Mouse (Mus musculus) kidney, adult 8-10 months (tissue): ENCODE data around the gene Neurl4.
"Not testable (repeated sequence)": the region's sequence is repeated elsewhere in the genome, so short reads cannot be mapped to it uniquely, and the experiment has no call there.

Experiments
- DNase-seq, 2 experiments: peaks; one replicate each; pipeline ENCODE4 v3.0.0; 2022

Gene Neurl4

DNA sequence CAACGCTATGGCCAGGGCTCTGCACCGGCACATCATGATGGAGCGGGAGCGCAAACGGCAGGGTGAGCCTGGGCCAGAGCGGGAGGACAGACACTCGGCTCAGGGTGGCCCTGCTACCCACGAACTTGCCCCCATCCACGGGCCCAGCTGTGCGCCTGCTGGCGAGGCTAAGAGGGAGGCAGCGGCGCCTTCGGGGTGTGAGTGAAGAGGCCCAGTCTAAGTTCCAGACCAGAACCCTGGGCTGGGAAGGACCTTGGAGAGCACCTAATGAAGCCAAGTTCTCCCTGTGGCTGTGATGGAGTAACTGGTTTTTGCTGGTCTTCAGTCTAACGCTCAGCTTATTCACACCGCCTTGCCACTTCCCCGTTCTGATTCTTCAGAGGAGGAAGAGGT, 13.5 kb downstream of the Neurl4 start:
- DNase-seq = no peak

- DNase-seq = no peak
Observed at GRCm38 (mm10) chr11:69914917-69915430, 14.1 kb downstream of the Neurl4 start.

GRCm38 (mm10) chr11:69915667-69916627, 15.1 kb downstream of the Neurl4 start:
- DNase-seq = no peak

DNA sequence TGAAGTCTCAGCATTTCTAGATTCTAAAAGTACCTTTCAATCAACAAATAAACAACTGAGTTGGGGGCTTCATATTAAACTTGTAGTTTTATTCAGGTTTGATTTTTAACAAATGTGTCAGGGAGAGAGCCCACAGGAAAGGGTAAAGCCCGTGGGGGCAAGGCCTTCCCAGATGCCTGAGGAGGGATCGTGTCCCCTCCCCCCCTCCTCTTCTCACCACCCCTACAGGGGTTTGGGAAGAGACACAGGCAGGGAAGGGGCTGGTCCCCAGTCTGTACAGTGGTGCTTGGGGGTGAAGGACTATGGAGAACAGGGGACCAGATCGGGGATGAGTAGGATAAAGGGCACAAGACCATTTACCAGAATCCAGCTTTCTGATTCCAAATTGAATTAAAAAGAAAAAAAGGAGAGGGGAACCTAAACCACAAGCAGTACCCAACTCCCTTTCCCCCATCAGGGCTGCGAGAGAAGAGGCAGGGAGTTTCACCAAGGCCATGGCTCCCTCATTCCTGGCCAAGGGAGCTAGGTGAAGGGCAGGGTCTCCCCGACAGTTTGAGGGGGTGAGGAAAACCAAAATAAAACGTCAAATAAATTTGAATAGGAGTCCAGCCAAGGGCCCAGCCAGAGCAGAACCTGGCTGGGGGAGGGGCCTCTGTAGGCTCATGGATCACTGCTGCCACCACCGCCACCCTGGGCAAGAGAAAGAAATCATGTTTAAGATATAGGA, 15.9 kb downstream of the Neurl4 start:
- not testable (repeated sequence) for DNase-seq

GRCm38 (mm10) chr11:69917379-69917948, 16.6 kb downstream of the Neurl4 start:
- no peak for DNase-seq

- DNase-seq = no peak
Observed at GRCm38 (mm10) chr11:69918118-69918517, 17.2 kb downstream of the Neurl4 start.

DNA sequence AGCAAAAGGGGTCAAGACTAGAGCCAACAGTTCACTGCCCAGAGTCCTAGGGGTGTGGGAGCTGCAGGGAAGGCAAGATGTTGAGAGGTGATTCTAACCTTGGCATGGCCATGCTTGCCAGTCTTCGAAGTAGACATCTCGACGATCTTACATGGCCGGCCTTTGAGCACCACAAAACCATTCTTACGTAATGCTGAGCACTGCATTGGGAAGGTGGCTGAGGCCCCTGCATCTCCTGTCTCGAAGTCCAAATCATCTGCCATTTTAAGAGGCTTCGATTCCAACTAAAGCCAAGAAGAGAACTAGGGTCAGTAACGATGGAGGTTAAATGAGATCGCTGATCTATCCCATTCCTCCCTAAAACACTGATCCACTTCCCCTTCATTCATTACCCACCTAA, 18.2 kb downstream of the Neurl4 start:
- DNase-seq = no peak

DNA sequence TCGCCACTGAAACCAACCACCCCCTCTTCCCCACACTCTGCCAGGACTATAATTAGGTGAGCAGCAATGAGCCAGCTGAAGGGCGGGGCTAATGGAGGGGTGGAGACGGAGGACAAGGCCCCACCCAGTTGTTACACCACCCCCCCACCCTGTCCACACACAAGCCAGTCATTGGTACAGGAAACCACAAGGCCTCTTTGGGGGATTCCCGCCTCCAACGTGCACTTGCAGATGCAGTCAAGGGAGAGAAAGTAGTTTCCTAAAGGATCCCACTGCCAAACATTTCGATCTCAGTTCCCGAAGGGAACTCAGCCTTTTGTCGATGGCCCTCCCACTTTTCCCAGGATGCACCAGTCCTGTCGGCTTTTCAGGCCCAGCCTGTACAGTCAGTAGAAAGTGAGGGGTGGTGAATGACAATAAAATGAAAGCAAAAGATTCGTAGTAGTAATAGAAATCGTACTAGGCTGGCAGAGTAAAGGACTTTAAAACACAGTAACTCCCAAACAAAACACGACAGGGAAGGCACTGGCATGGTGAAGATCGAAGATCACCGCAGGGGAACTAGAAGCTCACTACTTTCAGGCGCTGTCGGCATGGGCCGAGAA, 18.9 kb downstream of the Neurl4 start:
- DNase-seq = peak; percentile 84 to 88

DNA sequence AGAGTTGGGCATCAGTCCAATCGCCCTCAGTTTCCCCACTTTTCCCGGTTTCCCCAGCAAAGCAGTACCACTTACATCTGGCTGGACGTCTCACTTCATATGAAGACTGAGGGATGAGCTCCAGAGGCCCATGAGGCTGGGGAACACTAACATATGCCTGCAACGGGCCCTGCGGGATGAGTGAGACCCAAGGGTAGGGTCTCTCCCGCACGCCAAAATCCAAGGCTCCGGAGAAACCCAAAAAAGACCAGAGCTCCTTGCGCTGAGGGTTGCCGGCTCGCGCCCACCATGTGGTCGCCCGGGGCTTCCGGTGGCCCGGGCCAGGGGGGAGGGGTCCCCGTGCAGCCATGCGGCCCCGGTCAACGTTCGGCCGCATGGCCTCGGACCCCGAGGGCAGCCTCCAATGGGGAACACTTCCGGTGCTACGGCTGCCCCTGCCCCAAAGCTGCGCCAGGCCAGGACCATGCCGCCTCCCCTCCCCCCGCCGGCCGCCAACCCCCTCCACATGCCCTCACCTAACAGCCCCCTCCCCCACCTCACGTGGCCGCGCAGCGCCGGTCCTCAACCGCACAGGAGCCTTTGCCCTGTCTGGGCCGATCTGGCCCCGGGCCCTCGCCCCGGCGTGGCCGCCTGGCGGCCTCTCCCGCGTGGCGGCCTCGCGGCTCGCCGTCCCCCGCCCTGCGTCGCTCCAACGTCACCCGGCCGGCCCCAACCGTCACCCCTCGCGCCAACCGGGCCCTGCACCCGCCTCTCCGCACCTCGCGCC, 19.6 kb downstream of the Neurl4 start:
- DNase-seq = no peak

GRCm38 (mm10) chr11:69921114-69922011, 20.5 kb downstream of the Neurl4 start, which contains the start of gene Eif5a:
Gene Eif5a, minus strand, starts transcription at chr11:69921958.
- peak; percentile 100 for DNase-seq

- DNase-seq = no peak
Observed at GRCm38 (mm10) chr11:69922012-69922756, 21.3 kb downstream of the Neurl4 start.

DNA sequence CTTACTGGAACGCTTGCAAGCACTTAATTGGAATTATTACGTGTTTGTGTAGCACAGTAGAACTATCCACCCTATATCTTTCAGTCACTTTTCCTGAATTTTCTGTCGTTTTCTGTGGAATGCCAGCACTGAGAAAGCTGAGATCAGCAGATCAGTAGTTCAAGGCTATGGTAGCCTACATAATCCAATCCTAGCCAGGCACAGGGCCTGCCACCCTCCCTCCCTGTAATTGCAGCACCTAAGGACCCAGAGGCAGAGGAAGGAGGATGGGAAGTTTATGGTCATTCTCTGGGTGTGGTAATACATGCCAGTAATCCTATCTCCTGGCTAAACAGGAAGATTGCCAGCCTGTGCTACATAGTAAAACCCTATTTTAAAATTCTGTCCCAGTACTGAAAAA, 21.9 kb downstream of the Neurl4 start:
- DNase-seq = no peak

DNA sequence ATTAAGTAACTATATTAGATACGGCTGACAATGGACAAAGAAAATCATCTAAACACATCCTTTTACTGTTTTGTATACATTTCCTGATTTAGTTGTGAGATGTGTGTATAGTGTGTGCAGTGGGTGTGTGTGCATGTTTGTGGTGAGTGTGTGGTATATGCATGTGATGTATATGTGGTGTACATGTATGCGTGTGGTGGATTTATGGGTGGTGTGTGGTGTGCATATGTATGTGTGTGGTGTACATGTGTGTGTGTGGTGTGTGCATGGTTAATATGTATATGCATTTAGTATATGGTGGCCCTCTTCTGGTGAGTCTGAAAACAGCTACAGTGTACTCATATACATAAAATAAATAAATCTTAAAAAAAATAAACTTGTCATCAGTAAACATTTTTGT, 26.6 kb downstream of the Neurl4 start:
- no peak for DNase-seq

GRCm38 (mm10) chr11:69929712-69930111, 28.8 kb downstream of the Neurl4 start:
- DNase-seq = no peak

DNA sequence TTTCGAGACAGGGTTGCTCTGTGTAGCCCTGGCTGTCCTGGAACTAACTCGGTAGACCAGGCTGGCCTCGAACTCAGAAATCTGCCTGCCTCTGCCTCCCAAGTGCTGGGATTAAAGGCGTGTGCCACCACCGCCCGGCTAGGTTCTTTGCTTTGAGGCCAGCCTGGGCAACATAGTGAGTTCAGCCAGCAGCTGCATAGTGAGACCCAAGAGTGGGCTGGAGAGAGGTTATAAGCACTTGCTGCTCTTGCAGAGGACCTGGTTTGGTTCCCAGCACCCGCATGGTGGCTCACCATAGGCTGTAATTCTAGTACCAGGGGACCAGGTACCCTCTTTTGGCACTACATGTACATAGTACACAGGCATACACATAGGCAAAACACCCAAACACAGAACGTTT, 29.3 kb downstream of the Neurl4 start:
- DNase-seq = not testable (repeated sequence)

- no peak for DNase-seq
Observed at GRCm38 (mm10) chr11:69930967-69931537, 30.2 kb downstream of the Neurl4 start.

GRCm38 (mm10) chr11:69931769-69932168, 30.9 kb downstream of the Neurl4 start:
- DNase-seq = no peak

- DNase-seq = no peak
Observed at GRCm38 (mm10) chr11:69932254-69932653, 31.4 kb downstream of the Neurl4 start.

GRCm38 (mm10) chr11:69933066-69933465, 32.2 kb downstream of the Neurl4 start:
- DNase-seq = no peak

DNA sequence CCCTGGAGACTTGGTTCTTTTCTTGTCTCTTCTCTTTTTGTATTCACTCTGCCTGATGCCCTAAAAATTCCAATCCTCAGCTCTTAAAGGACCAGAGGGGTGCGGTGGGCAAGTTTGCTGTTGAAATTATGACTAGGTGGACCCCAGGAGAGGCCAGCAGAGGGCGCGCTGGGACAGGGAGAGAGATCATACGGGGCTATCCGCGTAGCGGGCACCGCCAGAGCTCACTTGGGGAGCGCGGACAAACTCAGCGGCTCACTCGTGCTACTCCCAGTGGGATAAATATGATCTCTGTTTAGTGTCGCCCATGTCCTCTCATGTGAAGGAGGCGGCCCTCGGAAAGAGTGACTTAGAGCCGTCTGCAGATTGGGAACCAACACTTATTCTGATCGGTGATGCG, 33.3 kb downstream of the Neurl4 start:
- peak; percentile 81 to 91 for DNase-seq
